Mouse (Mus musculus) CD4-positive, CD25-positive, alpha-beta regulatory T cell, adult 2 months (primary cell): ENCODE data around the gene Ift140.

Source experiments
- DNase-seq: peaks from one replicate; pipeline ENCODE4 v3.0.0-alpha.2; 2012; ENCODE audit warnings: low read depth, low spot score

Ift140 gene

GRCm38 (mm10) chr17:25076906-25077305, 61.0 kb downstream of the Ift140 start:
- DNase-seq = no peak

- DNase-seq = no peak
Measured at GRCm38 (mm10) chr17:25077771-25078372, 62.0 kb downstream of the Ift140 start.

GRCm38 (mm10) chr17:25080210-25080609, 64.3 kb downstream of the Ift140 start:
- no peak for DNase-seq

GRCm38 (mm10) chr17:25080960-25081381, 65.1 kb downstream of the Ift140 start:
- DNase-seq = no peak

- DNase-seq = no peak
Measured at GRCm38 (mm10) chr17:25082081-25082847, 66.4 kb downstream of the Ift140 start.

GRCm38 (mm10) chr17:25082887-25083286, 67.0 kb downstream of the Ift140 start:
- DNase-seq = no peak

DNA sequence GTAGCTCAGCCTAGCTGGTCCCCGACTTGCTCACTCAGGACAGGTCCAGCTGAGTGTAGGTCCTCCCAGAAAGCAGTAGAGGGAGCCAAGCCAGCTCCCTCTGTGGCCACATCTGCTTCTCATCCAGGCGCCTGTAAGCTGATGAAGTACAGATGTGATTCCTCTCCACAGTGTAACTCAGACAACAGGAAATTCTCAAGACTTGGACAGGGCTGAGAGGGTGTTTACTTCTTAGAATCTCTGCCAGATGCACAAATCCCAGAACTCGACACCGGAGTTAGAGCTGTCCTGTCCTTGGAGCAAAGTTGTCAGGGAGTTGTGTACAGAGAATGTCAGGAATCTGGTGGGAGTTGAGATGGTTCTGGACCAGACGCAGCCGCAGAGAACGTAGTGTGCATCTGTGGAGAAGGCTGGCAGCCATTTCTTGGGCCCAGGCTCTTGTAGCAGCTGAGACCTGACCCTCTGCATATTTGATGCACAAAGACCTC, 67.6 kb downstream of the Ift140 start, which contains the start of gene Tmem204:
Gene Tmem204, minus strand, starts transcription at position 148 of the 488 bp plus-strand sequence.
- no peak for DNase-seq

GRCm38 (mm10) chr17:25084835-25085385, 69.0 kb downstream of the Ift140 start:
- no peak for DNase-seq

DNA sequence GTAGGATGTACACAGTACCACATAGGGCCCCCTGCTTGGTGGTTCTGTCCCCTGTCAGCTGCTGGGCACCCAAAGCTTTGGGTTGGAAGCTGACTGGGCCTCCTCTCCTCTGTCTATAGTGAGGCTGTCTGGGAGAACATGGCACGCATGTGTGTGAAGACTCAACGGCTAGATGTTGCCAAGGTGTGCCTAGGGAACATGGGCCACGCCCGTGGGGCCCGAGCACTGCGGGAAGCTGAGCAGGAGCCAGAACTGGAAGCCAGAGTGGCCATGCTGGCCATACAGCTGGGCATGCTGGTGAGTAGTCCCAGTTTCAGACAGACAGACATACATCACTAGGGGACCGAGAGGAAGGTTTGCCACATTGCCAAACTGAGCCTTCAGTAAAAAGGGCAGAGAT, 70.8 kb downstream of the Ift140 start:
- DNase-seq = no peak

DNA sequence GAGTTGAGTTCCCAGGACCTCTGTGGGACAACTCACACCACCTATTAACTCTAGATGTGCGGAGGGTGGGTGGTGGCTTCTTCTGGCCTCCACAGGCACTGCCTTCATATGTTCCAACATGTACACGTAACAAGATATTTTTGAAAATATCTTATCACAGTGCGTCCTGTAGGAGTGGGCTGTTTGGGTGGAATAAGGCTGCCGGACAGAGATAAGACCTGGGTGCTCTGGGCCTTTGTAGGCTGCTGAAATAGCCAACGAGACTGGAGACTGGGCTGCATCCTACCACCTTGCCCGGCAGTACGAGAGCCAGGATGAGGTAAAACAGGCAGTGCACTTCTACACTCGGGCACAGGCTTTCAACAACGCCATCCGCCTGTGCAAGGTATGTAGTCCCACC, 73.3 kb downstream of the Ift140 start:
- DNase-seq = no peak

GRCm38 (mm10) chr17:25090450-25090849, 74.6 kb downstream of the Ift140 start:
- DNase-seq = no peak

GRCm38 (mm10) chr17:25096221-25096620, 80.3 kb downstream of the Ift140 start:
- DNase-seq = no peak

DNA sequence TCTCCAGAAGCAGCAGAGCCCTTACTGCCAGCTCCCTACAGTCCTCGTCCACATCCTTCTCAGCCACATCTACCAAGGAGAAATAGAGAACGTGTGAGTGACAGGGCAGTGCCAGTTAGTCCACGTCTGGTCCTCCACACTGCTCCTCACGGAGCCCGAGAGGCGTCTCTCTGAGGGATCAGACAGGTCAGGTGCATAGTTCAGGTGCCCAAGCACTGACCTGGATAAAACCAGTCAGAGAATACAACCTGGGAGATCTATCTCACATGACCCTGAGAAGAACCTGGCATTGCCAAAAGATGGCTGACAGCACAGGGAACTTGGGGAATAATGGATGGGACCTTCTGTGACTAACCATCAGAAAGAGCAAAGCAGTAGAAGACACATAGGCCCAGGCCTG, 84.2 kb downstream of the Ift140 start:
- no peak for DNase-seq

- no peak for DNase-seq
Measured at GRCm38 (mm10) chr17:25101338-25101737, 85.5 kb downstream of the Ift140 start.

DNA sequence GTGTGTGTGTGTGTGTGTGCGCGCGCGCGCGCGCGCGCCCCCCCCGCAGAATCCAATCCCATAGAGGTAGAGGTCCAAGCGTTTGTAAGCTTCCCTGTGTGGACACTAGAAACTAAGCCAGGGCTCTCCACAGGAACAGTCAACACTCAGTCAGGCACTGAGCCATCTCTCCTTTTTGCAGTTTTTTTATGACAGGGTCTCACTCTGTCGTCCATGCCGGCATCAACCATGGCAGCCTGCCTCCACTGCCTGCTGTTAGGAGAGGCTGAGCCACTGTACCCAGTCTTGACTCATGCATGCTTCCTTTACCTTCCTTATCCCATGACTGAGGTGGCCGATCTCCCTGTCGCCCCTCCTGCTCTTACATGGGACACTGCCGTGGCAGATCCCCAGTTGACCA, 91.9 kb downstream of the Ift140 start:
- no peak for DNase-seq

GRCm38 (mm10) chr17:25109578-25109977, 93.7 kb downstream of the Ift140 start:
- DNase-seq = peak; percentile 52

DNA sequence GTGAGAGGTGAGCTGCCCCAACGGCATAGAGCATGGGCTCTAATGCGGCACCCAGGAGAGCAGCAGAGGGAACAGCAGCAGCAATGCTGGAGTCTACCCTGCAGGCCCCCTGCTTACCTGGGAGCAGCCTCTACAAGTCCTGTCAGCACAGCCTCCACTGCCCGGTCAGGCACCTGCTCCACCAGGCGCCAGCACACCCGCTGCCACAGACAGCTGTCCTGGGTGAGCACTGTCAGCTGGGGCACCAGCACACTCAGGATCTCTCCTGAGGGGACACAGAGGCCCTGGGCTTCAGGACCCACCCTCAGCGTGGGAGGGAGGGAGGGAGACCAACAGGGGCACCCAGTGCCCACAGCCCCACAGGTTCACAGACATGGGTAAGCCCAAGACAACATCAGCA, 94.7 kb downstream of the Ift140 start:
- no peak for DNase-seq

DNA sequence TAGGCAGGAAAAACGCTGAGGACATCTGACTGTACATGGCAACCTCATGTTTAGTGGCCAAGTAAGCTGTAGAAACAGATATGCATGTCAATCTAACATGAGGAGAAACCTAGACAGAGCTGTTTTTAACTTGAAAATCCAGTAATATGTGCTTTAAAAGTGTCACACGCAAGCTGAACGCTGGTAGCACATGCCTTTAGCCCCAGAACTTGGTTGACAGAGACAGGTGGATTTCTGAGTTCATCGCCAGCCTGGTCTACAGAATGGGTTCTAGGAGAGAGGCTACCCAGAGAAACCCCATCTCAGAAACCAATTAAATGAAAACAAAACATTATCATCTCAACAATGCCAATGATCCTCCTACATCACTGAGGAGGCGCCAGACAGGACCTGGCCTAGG, 95.3 kb downstream of the Ift140 start:
- no peak for DNase-seq

DNA sequence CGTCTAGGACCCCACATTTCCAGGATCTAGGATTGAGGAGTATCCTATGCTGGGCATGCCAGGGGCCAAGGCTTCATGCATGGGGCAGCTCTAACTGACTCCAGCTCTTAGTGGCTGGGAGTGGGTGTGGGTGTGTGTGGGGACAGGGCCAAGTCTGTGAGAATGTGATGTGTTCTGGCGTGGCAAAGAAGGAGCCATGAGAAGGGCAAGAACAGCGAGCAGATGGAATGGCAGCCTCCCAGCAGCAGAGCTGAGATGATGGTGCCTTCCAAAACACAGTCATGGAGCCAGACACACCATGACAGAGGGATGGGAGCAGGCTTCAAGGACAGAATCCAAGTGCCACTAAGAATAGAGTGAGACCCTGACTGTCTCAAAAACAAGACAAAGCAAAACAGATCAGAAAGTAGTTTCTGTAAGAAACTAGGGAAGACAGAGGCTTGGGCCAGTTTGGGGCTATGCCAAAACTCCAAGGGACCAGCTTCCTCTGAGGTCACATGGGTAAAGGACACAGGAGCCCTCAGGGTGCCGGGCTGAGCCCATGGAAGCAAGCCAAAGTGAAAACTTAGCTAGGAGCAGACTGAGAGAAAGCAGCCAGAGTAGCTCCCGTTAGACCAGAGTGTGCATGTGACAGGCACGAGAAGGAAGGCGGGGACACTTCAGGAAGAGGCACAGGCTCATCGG, 96.0 kb downstream of the Ift140 start:
- DNase-seq = no peak

- DNase-seq = no peak
Measured at GRCm38 (mm10) chr17:25112423-25112810, 96.5 kb downstream of the Ift140 start.

DNA sequence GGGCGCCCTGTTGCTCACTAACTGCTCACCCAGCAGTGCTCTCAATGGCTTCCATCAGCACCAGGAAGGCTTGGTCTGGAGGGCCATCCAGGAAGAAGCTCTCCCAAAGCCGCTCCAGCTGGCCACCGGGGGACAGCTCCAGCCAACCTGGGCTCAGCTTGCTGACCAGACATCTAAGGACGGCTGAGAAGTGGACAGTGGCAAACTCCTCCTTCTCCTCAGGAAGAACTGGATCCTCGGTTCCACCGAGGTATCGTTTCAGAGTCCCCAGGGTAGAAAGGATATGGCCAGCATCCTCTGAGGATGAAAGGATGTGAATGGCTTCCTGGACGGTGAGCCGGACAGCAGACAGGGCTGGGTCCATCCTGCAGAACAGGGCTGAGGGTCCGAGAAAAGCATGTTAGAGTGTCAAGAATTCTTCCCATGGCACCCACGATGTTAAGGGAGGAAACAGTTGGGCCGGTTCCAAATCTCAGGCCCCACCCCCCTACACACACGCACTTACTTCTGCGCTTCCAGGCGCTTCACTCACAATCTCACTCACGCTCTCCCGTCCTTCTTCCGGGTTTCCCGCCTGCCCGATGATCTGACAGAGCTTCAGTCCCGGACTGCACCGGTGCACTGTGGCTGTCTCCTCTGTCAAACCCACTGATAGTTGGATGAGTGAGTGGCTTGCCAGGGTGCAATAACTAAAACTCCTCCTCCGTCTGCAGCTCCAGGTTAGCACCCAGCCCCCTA, 99.2 kb downstream of the Ift140 start:
- DNase-seq = peak; percentile 68
